24 mouse cellular contexts compared by ENCODE assay signal in the genomic region with DNA sequence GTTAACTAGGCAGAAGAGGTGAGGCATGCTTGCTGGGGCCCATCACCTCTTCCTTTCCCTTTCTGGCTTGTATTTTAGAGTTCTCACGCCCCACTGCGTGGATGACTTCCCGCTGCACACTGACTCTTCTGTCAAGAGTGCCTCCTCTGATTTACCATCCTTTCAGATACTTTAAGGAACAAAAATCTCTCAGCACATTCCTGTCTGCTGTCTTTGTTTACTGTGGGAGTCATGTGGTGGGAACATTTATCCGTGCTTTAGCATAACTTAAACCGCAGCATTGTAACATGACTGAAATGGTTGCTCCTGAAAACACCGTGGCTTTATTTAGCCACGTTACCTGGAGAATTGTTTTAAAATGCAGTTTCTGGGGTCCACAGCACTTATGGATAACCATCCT.
A peak's percentile ranks its signal among the peaks of the same experiment; 100 is the strongest.
DNase-seq lines count a peak whose midpoint lies in the region; ATAC-seq and TF ChIP-seq lines count a peak whose summit lies in the region.
"Had no signal": no experiment of that assay in that cellular context is flagged by ENCODE, and none has a peak within 500 bp of the region (broad histone marks: within the 10 kb centered on the region; RNA-seq: fewer than 3 reads in every experiment).

No protein-coding gene starts in this region.

- 0 out of 2 replicates have a peak overlapping the region, but pooled peaks have one; percentile 6 for H3K4me2 ChIP-seq in intestine, embryonic 14.5 days (ENCODE audit: low read length)
- H3K4me2 ChIP-seq in intestine, postnatal 0 days (replicated peaks; ENCODE audit: low read depth), result no peak overlapping the region
- H3K4me2 ChIP-seq in kidney, embryonic 15.5 days, result no peak overlapping the region
- H3K4me2 ChIP-seq in lung, embryonic 14.5 days, result no peak overlapping the region
- no peak overlapping the region for H3K4me2 ChIP-seq in hindbrain, embryonic 12.5 days (replicated peaks)
- H3K4me2 ChIP-seq: forebrain, embryonic 13.5 days; heart, embryonic 11.5 days; hindbrain, embryonic 13.5 days had no signal

- no peaks in the 10 kb centered on the region for H3K36me3 ChIP-seq in intestine, embryonic 14.5 days (ENCODE audit: control insufficient read depth, insufficient read depth, low read length)
- H3K36me3 ChIP-seq in intestine, postnatal 0 days (ENCODE audit: control insufficient read depth, insufficient read depth), result 0 out of 2 replicates have a peak, but pooled peaks cover 2% of the 10 kb centered on the region
- H3K36me3 ChIP-seq in kidney, embryonic 15.5 days, result peaks cover 12% of the 10 kb centered on the region
- no peaks in the 10 kb centered on the region for H3K36me3 ChIP-seq in lung, embryonic 14.5 days (ENCODE audit: insufficient read depth)
- peaks cover 25% of the 10 kb centered on the region for H3K36me3 ChIP-seq in hindbrain, embryonic 12.5 days

- WGBS in intestine, embryonic 14.5 days, result 28% methylated on average over 7 of the region's 7 CpGs
- 56% methylated on average over 7 of the region's 7 CpGs for WGBS in intestine, postnatal 0 days
- 31% methylated on average over 7 of the region's 7 CpGs for WGBS in kidney, embryonic 15.5 days
- WGBS in lung, embryonic 14.5 days, result 45% methylated on average over 7 of the region's 7 CpGs
- 85% methylated on average over 7 of the region's 7 CpGs for WGBS in hindbrain, embryonic 12.5 days

- TF ChIP-seq CTCF in intestine, postnatal 0 days (IDR thresholded peaks at IDR 0.05; ENCODE audit: low read depth), result no peak
- no peak for TF ChIP-seq CTCF in lung, embryonic 14.5 days (IDR thresholded peaks at IDR 0.05; ENCODE audit: low read depth)

- H3K27me3 ChIP-seq in intestine, embryonic 14.5 days (replicated peaks; ENCODE audit: control insufficient read depth, insufficient read depth, low read length), result no peaks in the 10 kb centered on the region
- H3K27me3 ChIP-seq in intestine, postnatal 0 days (replicated peaks; ENCODE audit: control insufficient read depth, insufficient read depth, low read length), result no peaks in the 10 kb centered on the region
- H3K27me3 ChIP-seq in kidney, embryonic 15.5 days, result no peaks in the 10 kb centered on the region
- H3K27me3 ChIP-seq in lung, embryonic 14.5 days (ENCODE audit: insufficient read depth, low read length), result no peaks in the 10 kb centered on the region
- no peaks in the 10 kb centered on the region for H3K27me3 ChIP-seq in hindbrain, embryonic 12.5 days
- H3K27me3 ChIP-seq: forebrain, embryonic 13.5 days; hindbrain, embryonic 13.5 days had no signal

- no peak overlapping the region for H3K4me3 ChIP-seq in intestine, embryonic 14.5 days (ENCODE audit: low read depth, low read length)
- no peak overlapping the region for H3K4me3 ChIP-seq in intestine, postnatal 0 days (ENCODE audit: low read depth, low read length)
- no peak overlapping the region for H3K4me3 ChIP-seq in kidney, embryonic 15.5 days (replicated peaks)
- H3K4me3 ChIP-seq in lung, embryonic 14.5 days (ENCODE audit: low read depth, low read length), result no peak overlapping the region
- H3K4me3 ChIP-seq in hindbrain, embryonic 12.5 days, result no peak overlapping the region
- H3K4me3 ChIP-seq: forebrain, embryonic 10.5 days; forebrain, embryonic 13.5 days; heart, adult 2 months; hindbrain, embryonic 13.5 days had no signal

- DNase-seq in intestine, embryonic 14.5 days (ENCODE audit: low spot score), result no peak
- DNase-seq in kidney, adult 18-20 months, result no peak
- peak; percentile 26 for DNase-seq in lung, embryonic 14.5 days
- no peak for DNase-seq in lung, postnatal 4 days
- DNase-seq in R1 (ENCODE audit: low read depth, low spot score), result peak; percentile 62
- DNase-seq: adrenal gland, adult 8-10 months; adrenal gland, postnatal 25 days; cerebellum, adult 11-12 months; cerebellum, adult 8-10 months; cerebellum, postnatal 10 days; cerebellum, postnatal 36 days; embryo, embryonic 11 days; gastrocnemius, postnatal 25 days; heart, adult 2 months had no signal

- no peak for ATAC-seq in intestine, embryonic 14.5 days (replicated peaks; ENCODE audit: low FRiP score, low TSS enrichment, low read depth)
- no peak for ATAC-seq in intestine, postnatal 0 days
- peak; percentile 28; the same call in 1 of the 2 replicates for ATAC-seq in kidney, embryonic 15.5 days (replicated peaks; ENCODE audit: low FRiP score)
- no peak for ATAC-seq in lung, embryonic 14.5 days (ENCODE audit: insufficient read depth)
- ATAC-seq in hindbrain, embryonic 12.5 days (ENCODE audit: low FRiP score), result no peak
- ATAC-seq: CD4-positive, CD25-positive, alpha-beta regulatory T cell, adult 4 months; forebrain, embryonic 13.5 days; forebrain, embryonic 16.5 days; hindbrain, embryonic 16.5 days had no signal

- H3K4me1 ChIP-seq in intestine, embryonic 14.5 days (replicated peaks; ENCODE audit: control insufficient read depth, insufficient read depth, low read length), result peaks cover 5% of the 10 kb centered on the region; the same call in 1 of the 2 replicates
- no peaks in the 10 kb centered on the region for H3K4me1 ChIP-seq in intestine, postnatal 0 days (replicated peaks; ENCODE audit: control insufficient read depth, insufficient read depth, low read length)
- peaks cover 22% of the 10 kb centered on the region for H3K4me1 ChIP-seq in kidney, embryonic 15.5 days
- H3K4me1 ChIP-seq in lung, embryonic 14.5 days (ENCODE audit: insufficient read depth), result no peaks in the 10 kb centered on the region
- H3K4me1 ChIP-seq in hindbrain, embryonic 12.5 days, result 0 out of 2 replicates have a peak, but pooled peaks cover 3% of the 10 kb centered on the region
- H3K4me1 ChIP-seq: forebrain, embryonic 13.5 days; hindbrain, embryonic 13.5 days had no signal

- peaks cover 3% of the 10 kb centered on the region; the same call in 1 of the 2 replicates for H3K9me3 ChIP-seq in intestine, embryonic 14.5 days (ENCODE audit: control insufficient read depth, low read length)
- H3K9me3 ChIP-seq in intestine, postnatal 0 days (ENCODE audit: control insufficient read depth), result no peaks in the 10 kb centered on the region
- no peaks in the 10 kb centered on the region for H3K9me3 ChIP-seq in kidney, embryonic 15.5 days (replicated peaks)
- no peaks in the 10 kb centered on the region for H3K9me3 ChIP-seq in lung, embryonic 14.5 days (ENCODE audit: low read depth, low read length)
- no peaks in the 10 kb centered on the region for H3K9me3 ChIP-seq in hindbrain, embryonic 12.5 days (replicated peaks)
- H3K9me3 ChIP-seq: hindbrain, embryonic 13.5 days had no signal

- H3K9ac ChIP-seq in intestine, embryonic 14.5 days (ENCODE audit: low read length), result no peak overlapping the region
- H3K9ac ChIP-seq in intestine, postnatal 0 days (ENCODE audit: low read depth, low read length), result no peak overlapping the region
- no peak overlapping the region for H3K9ac ChIP-seq in kidney, embryonic 15.5 days
- H3K9ac ChIP-seq in lung, embryonic 14.5 days, result no peak overlapping the region
- no peak overlapping the region for H3K9ac ChIP-seq in hindbrain, embryonic 12.5 days
- H3K9ac ChIP-seq: forebrain, embryonic 13.5 days; hindbrain, embryonic 13.5 days had no signal

- H3K27ac ChIP-seq in intestine, embryonic 14.5 days (ENCODE audit: low read depth), result no peak overlapping the region
- no peak overlapping the region for H3K27ac ChIP-seq in intestine, postnatal 0 days (ENCODE audit: low read depth, low read length)
- peak overlapping the region; percentile 28 for H3K27ac ChIP-seq in kidney, embryonic 15.5 days
- no peak overlapping the region for H3K27ac ChIP-seq in lung, embryonic 14.5 days (ENCODE audit: low read depth)
- no peak overlapping the region for H3K27ac ChIP-seq in hindbrain, embryonic 12.5 days
- H3K27ac ChIP-seq: forebrain, embryonic 10.5 days; forebrain, embryonic 13.5 days; heart, adult 2 months; hindbrain, embryonic 13.5 days had no signal

Comparison
In these comparisons a context has a peak if more than half of its experiments do, and no peak if none do; other contexts are left out.
1. DNase-seq: peak in lung, embryonic 14.5 days (single experiment) and R1 (single experiment); none in intestine, embryonic 14.5 days (single experiment), kidney, adult 18-20 months (single experiment) and lung, postnatal 4 days (0 of 2).